Mouse (Mus musculus) intestine, embryonic 16.5 days (tissue): Measurements from ENCODE around the gene Adamtsl4. TPM values are rescaled to one million over a fixed set of nuclear protein-coding genes. Genes with fewer than 3 reads are reported as not detected.

Experiments
- ATAC-seq: fragments of 200-750 bp; cut with Nextera tagmentation; 2 replicates; pipeline ENCODE4 v1.8.0; 2017; ENCODE audit warnings: moderate TSS enrichment, moderate library complexity
- H3K27ac ChIP-seq: fragments of 300-500 bp; sonication (generic); 2 replicates; pipeline ENCODE4 v1.5.1; 2014; ENCODE audit warnings: mild to moderate bottlenecking, low read length
- H3K27me3 ChIP-seq: fragments of 300-500 bp; sonication (generic); replicated peaks from 2 replicates; pipeline ENCODE4 v1.6.1; 2014; ENCODE audit warnings: low read length, control low read depth, mixed read lengths; ENCODE audit not compliant: control insufficient read depth, insufficient read depth
- H3K36me3 ChIP-seq: fragments of 300-500 bp; sonication (generic); 2 replicates; pipeline ENCODE4 v1.6.1; 2014; ENCODE audit warnings: low read length, control low read depth; ENCODE audit not compliant: control insufficient read depth, insufficient read depth
- H3K4me1 ChIP-seq: fragments of 300-500 bp; sonication (generic); 2 replicates; pipeline ENCODE4 v1.6.1; 2014; ENCODE audit warnings: low read length, control low read depth, mixed read lengths; ENCODE audit not compliant: control insufficient read depth, insufficient read depth
- H3K4me2 ChIP-seq: fragments of 300-500 bp; sonication (generic); 2 replicates; pipeline ENCODE4 v1.6.1; 2014; ENCODE audit warnings: low read depth, low read length, control low read depth
- H3K4me3 ChIP-seq: fragments of 300-500 bp; sonication (generic); 2 replicates; pipeline ENCODE4 v1.5.1; 2014; ENCODE audit warnings: mild to moderate bottlenecking, low read length
- H3K9ac ChIP-seq: fragments of 300-500 bp; sonication (generic); 2 replicates; pipeline ENCODE4 v1.6.1; 2014; ENCODE audit warnings: low read depth, low read length
- H3K9me3 ChIP-seq: fragments of 300-500 bp; sonication (generic); 2 replicates; pipeline ENCODE4 v1.6.1; 2016; ENCODE audit warnings: low read length, control low read depth; ENCODE audit not compliant: control insufficient read depth
- WGBS: fragments of 180-500 bp; shearing (Covaris S2); extraction: QIAGEN DNeasy Blood & Tissue Kit; methylation state at CpG from one replicate; pipeline ENCODE4 v1.1.7; 2014; 5-methylcytosine and 5-hydroxymethylcytosine counted together
- polyA plus RNA-seq: library from polyadenylated mRNA; unstranded; fragments of >200 nt; fragmentation: Nextera tagmentation; extraction: Ambion mirVana; gene quantifications from 2 replicates; pipeline ENCODE4 v1.2.1, GENCODE M21; 2015

Gene Adamtsl4
- polyA plus RNA-seq, 1 experiment from 2014 or later: 3.2 TPM

DNA sequence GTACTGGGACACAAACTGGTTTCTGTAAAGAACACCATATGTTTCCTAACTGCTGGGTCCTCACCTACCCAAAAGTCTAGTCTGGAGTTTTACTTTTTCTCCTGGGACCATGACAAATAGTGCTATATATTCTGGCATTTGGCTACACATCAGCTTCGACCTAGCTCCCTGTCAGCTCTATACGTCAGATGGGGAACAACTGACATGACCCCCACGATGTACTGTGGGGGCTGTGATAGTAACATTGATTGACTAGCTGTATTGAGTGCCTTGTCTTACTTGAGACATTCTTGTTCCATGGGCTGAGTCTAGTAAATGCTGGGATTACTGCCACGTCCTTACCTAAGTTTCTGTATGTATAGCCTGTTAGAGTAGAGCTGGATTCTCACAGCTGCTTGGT, 20.2 kb downstream of the Adamtsl4 start:
- Histone ChIP-seq H3K4me2 (no peak overlapping the region), H3K36me3 (no peaks in the 10 kb centered on the region), H3K27me3 (no peaks in the 10 kb centered on the region), H3K4me3 (no peak overlapping the region), H3K4me1 (peaks cover 51% of the 10 kb centered on the region), H3K9me3 (no peaks in the 10 kb centered on the region), H3K27ac (peak overlapping the region; percentile 82), H3K9ac (no peak overlapping the region)
- no peak for ATAC-seq
- WGBS: 37% methylated on average over 4 of the region's 4 CpGs

DNA sequence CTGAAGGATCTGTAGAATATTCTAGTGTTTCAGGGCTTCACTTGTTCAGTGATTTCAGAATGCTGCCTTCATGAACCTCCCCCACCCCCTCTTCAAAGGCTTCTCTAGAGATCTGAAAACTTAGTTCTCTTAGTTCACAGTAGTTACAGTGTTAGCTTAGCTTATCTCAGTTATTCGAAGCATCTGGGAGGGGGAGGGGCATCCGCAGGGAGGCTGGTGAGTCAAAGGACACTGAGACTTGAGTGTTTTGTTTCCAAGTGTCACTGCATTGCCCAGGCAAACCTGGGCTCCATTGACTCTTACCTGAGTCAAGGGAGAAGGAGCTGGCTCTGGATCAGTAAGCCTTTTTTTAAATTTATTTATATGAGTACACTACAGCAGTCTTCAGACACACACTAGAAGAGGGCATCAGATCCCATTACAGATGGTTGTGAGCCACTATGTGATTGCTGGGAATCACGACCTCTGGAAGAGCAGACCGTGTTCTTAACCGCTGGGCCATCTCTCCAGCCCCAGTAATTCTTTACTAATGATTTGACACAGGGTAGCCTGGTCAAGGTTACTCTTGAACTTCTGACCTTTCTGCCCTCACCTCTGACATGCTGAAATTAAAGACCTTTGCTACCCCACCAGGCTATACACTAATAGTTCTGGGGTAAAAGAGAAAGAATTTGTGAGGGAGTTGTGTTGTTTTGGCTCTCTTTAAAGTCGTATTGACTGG, 21.4 kb downstream of the Adamtsl4 start:
- WGBS: 18% methylated on average over 6 of the region's 6 CpGs
- no peaks in the 10 kb centered on the region for H3K36me3 ChIP-seq

DNA sequence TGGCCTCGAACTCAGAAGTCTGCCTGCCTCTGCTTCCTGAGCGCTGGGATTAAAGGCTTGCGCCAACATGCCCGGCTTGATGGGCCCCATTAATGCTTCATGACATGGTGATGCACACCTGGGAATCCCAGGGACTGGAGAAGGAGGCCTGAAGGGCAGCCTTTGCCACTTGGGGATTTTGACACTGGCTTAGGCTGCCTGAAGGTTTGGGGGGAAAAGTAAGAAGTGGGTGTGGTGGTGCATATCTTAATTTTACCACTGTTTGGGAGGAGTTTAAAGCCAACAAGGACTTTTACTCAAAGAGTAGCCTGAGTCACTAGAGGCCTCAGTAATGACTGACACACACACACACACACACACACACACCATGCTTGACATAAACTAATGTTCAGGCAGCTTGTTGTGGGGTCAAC, 22.8 kb downstream of the Adamtsl4 start:
- Histone ChIP-seq H3K4me2 (no peak overlapping the region), H3K27ac (no peak overlapping the region), H3K36me3 (peaks cover 2% of the 10 kb centered on the region), H3K9me3 (no peaks in the 10 kb centered on the region), H3K4me3 (no peak overlapping the region), H3K4me1 (peaks cover 64% of the 10 kb centered on the region), H3K9ac (no peak overlapping the region), H3K27me3 (no peaks in the 10 kb centered on the region)
- 80% methylated on average over 4 of the region's 4 CpGs for WGBS
- ATAC-seq: no peak

More for the DNA sequence above, 21.4 kb downstream of the Adamtsl4 start:
- Histone ChIP-seq H3K9me3 (no peaks in the 10 kb centered on the region), H3K4me2 (no peak overlapping the region), H3K9ac (no peak overlapping the region), H3K27ac (peak overlapping the region; percentile 1; the same call in 1 of the 2 replicates), H3K27me3 (no peaks in the 10 kb centered on the region), H3K4me1 (peaks cover 54% of the 10 kb centered on the region), H3K4me3 (no peak overlapping the region)
- peak; percentile 60 for ATAC-seq

DNA sequence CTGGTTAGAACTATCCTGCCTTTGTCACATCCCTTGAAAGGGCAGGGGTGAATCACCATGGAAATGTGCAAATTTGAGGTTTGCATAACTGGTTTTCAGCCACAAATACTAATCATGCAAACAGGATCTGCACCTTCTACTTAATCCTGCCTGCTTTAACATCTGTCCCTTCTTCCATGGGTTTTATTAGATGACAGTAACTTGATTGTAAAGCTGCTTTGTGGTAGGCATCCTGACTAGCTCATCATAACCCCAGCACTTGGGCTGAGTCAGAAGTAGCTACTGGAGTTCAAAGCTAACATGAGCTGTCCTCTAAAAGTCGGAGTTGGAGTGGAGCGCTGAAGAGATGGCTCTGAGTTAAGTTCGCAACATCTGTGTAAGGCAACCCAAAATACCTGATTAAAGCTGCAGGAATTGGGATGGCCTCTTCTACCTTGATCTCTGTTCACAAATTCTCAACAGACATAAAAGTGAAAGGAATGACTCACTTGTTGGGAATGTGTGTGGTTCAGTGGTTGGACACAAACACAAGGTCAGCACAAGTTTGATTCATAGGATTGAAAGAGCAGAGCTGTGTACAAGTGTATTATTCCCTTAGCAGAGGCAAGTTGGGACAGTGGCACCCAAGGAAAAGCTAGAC, 23.6 kb downstream of the Adamtsl4 start:
- H3K36me3 ChIP-seq: peaks cover 2% of the 10 kb centered on the region
- no peak overlapping the region for H3K4me2 ChIP-seq
- H3K27me3 ChIP-seq: no peaks in the 10 kb centered on the region
- H3K4me1 ChIP-seq: peaks cover 64% of the 10 kb centered on the region
- no peak for ATAC-seq
- no peaks in the 10 kb centered on the region for H3K9me3 ChIP-seq
- no peak overlapping the region for H3K4me3 ChIP-seq
- H3K9ac ChIP-seq: no peak overlapping the region; the same call in 1 of the 2 replicates
- WGBS: 88% methylated on average over 3 of the region's 3 CpGs
- H3K27ac ChIP-seq: peak overlapping the region; percentile 41; the same call in 1 of the 2 replicates

DNA sequence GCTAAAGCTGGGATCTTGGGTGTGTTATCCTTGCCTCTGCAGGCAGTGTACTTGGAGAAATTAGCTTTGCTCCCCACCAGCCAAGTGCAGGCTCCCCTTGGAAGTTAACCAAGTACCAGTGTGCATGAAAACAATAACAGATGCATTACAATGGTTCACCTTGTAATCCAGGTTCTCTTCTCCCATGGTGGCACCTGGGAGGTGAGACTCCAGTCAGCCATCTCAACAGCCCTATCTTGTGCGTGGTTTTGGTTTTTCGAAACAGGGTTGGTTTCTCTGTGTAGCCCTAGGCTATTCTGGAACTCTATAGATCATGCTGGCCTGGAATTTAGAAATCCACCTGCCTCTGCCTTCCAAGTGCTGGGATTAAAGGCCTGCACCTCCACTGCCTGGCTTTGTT, 24.2 kb downstream of the Adamtsl4 start:
- H3K9me3 ChIP-seq: no peaks in the 10 kb centered on the region
- H3K4me1 ChIP-seq: peaks cover 61% of the 10 kb centered on the region
- no peak overlapping the region for H3K4me2 ChIP-seq
- 84% methylated on average over 2 of the region's 2 CpGs for WGBS
- no peak for ATAC-seq
- H3K4me3 ChIP-seq: no peak overlapping the region
- peaks cover 2% of the 10 kb centered on the region for H3K36me3 ChIP-seq
- peak overlapping the region; percentile 41 for H3K27ac ChIP-seq
- H3K9ac ChIP-seq: no peak overlapping the region; the same call in 1 of the 2 replicates
- no peaks in the 10 kb centered on the region for H3K27me3 ChIP-seq

DNA sequence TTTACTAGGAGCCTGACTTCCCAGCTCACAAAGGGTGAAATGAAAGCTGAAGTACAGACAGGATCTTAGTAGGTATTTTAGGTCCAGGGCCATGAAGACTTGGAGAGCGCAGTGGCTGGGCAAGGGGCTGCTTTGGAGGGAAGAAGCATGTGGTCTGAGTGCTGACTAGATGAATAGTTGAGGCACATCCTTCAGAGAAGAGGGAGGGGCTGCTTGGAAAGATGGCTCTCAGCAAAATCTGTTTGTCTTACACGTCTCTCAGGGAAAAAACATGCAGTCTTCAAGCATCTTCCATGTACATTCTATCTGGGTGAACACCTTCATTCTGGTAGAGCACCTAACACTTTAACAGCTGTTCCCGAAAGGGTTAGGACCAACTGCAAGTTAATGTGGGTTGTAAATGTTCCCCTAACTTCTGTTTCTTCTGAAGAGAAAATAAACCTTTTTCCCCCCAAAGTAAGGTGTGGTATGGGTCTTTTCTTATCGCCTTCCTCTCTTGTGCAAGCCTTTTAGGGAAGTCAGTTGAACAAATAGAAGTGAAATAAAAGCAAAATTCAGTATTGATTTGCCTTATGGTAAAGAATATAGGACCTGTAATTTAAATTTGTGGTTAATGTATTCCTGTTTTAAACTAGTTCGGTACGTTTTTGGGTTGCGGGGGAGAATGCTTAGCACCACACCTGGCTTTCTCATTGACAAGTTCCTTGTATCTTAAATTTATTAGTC, 24.8 kb downstream of the Adamtsl4 start:
- Histone ChIP-seq H3K9me3 (no peaks in the 10 kb centered on the region), H3K27me3 (no peaks in the 10 kb centered on the region), H3K9ac (peak overlapping the region; percentile 25; the same call in 1 of the 2 replicates), H3K4me3 (peak overlapping the region; percentile 16), H3K36me3 (peaks cover 2% of the 10 kb centered on the region), H3K4me1 (peaks cover 55% of the 10 kb centered on the region), H3K4me2 (peak overlapping the region; percentile 43), H3K27ac (peak overlapping the region; percentile 73)
- 66% methylated on average over 7 of the region's 7 CpGs for WGBS
- no peak for ATAC-seq

DNA sequence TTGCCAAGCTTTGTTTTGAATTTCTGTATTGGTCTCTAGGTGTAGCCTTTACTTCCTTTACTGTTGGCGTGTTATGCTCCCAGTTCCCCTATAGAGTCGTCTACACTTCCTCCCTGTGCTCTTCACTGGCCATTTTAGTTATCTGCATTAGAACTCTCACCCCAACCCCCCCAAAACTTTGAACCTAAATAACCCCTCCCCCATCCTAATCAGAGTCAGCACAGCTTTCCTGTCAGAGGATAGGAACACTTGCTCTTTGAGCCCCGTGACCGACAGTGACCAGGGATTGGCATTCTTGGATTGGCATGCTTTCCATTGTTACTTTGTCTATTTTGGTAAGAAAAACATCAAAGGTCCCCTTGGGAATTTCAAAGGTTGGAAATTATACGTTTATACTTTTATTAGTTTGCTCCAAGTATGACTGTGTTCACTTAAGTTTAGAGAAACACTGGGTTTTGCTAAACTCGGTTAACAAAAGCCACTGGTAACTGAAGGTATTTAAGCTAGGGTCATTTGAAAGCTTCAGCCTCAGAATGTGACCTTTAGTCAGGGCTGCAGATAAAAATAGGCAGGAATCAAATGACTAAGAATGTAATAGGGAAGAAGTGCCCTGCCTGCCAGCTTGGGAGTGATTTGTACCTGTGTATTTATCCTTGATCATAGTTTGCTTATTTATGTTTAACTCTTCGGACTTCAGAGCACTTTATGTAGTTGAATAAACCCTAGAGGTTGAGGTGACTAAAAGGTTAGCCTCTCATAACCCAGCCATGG, 25.6 kb downstream of the Adamtsl4 start:
- Histone ChIP-seq H3K9ac (peak overlapping the region; percentile 25; the same call in 1 of the 2 replicates), H3K9me3 (no peaks in the 10 kb centered on the region), H3K27ac (peak overlapping the region; percentile 73), H3K36me3 (peaks cover 2% of the 10 kb centered on the region), H3K4me2 (peak overlapping the region; percentile 43), H3K4me3 (peak overlapping the region; percentile 17), H3K27me3 (no peaks in the 10 kb centered on the region), H3K4me1 (peaks cover 50% of the 10 kb centered on the region)
- 31% methylated on average over 7 of the region's 7 CpGs for WGBS
- ATAC-seq: no peak

DNA sequence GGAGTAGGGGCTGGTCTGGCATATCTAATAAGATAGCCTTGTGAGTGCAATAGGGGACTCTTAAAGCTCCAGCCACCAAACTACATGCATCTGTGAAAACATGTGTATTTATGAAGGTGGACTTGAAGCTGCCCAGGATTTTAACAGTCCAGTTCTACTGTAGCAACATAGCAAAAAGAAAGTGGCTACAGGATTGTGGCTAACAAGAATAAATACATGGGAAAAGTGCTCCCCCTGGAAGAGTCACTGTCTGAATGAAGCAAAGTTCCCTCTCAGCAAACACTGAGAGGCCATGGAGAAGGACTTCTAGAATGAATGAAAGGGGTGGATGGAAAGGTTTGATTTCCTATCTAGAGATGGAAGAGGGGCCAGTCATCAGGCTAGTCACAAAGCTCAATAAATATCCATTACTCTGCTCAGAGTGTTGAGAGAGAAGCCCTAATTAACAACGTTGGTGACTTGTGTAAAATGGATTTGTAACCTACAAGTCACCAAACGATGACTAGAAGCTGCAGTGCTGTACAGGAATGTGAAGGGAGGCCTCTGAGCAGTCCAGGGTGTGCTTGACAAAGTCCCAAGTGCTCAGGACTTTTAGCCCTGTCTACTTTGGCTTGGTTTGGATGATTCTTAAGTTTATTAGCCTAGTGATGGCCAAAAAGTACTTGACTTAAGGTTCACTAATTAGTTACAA, 26.8 kb downstream of the Adamtsl4 start:
- Histone ChIP-seq H3K4me2 (peak overlapping the region; percentile 65), H3K4me1 (peaks cover 40% of the 10 kb centered on the region), H3K27me3 (no peaks in the 10 kb centered on the region), H3K36me3 (peaks cover 2% of the 10 kb centered on the region), H3K9me3 (no peaks in the 10 kb centered on the region), H3K4me3 (peak overlapping the region; percentile 89), H3K27ac (peak overlapping the region; percentile 17), H3K9ac (peak overlapping the region; percentile 100)
- WGBS: 17% methylated on average over 2 of the region's 2 CpGs
- ATAC-seq: no peak
